Mouse (Mus musculus) ES-Bruce4 (cell line): ENCODE data around the gene Mpzl1. TPM values are rescaled to one million over a fixed set of nuclear protein-coding genes. Genes with fewer than 3 reads are reported as not detected.
"Not testable (repeated sequence)": the region's sequence is repeated elsewhere in the genome, so short reads cannot be mapped to it uniquely, and the experiment has no call there.

Experiments used
- H3K27ac ChIP-seq: 2 replicates; pipeline ENCODE4 v1.5.1; 2012; ENCODE audit warnings: low read length, inconsistent platforms; ENCODE audit not compliant: insufficient read depth
- H3K27me3 ChIP-seq: 2 replicates; pipeline ENCODE4 v1.6.1; 2012; ENCODE audit warnings: mild to moderate bottlenecking, low read length, inconsistent platforms; ENCODE audit not compliant: control insufficient read depth, poor library complexity, insufficient read depth, severe bottlenecking
- H3K36me3 ChIP-seq: 2 replicates; pipeline ENCODE4 v1.6.1; 2012; ENCODE audit warnings: inconsistent platforms, mild to moderate bottlenecking, low read length, moderate library complexity; ENCODE audit not compliant: control insufficient read depth, poor library complexity, insufficient read depth, severe bottlenecking
- H3K4me1 ChIP-seq: one replicate; pipeline ENCODE4 v1.8.1; 2011; ENCODE audit warnings: low read length; ENCODE audit not compliant: control insufficient read depth, insufficient read depth
- H3K4me3 ChIP-seq: 2 replicates; pipeline ENCODE4 v1.5.1; 2011; ENCODE audit warnings: low read depth, mild to moderate bottlenecking, low read length
- H3K9ac ChIP-seq: 2 replicates; pipeline ENCODE4 v1.6.1; 2012; ENCODE audit warnings: low read depth, mild to moderate bottlenecking, inconsistent platforms; ENCODE audit not compliant: poor library complexity, severe bottlenecking
- H3K9me3 ChIP-seq: replicated peaks from 2 replicates; pipeline ENCODE4 v1.6.1; 2012; ENCODE audit warnings: mild to moderate bottlenecking, low read length, inconsistent platforms; ENCODE audit not compliant: control insufficient read depth, poor library complexity, insufficient read depth, severe bottlenecking
- CTCF ChIP-seq: IDR thresholded peaks from one replicate; pipeline ENCODE4 v1.8.1; 2011; ENCODE audit warnings: low read depth, low read length
- EP300 ChIP-seq: IDR thresholded peaks from 2 replicates; pipeline ENCODE4 v1.6.1; 2011; ENCODE audit warnings: low read depth, low read length; ENCODE audit not compliant: insufficient read depth
- POLR2A ChIP-seq: IDR thresholded peaks from one replicate; pipeline ENCODE4 v1.8.1; 2011; ENCODE audit warnings: low read length; ENCODE audit not compliant: insufficient read depth
- polyA plus RNA-seq: library from polyadenylated mRNA; stranded (reverse); fragments of >200 nt; gene quantifications from 2 replicates; pipeline ENCODE4 v1.2.4, GENCODE M21; 2011; ENCODE audit warnings: low read depth; ENCODE audit not compliant: missing spikeins, insufficient read depth, insufficient read length

The Mpzl1 gene
- polyA plus RNA-seq = 119 and 122 TPM in 2 replicates

GRCm38 (mm10) chr1:165634151-165634884 lies at the start of gene Mpzl1:
Gene Mpzl1 (minus strand): TSS chr1:165634538.
- Histone ChIP-seq H3K36me3 (no peaks in the 10 kb centered on the region), H3K9ac (peak within 1 kb of the TSS; percentile 74), H3K4me3 (peak within 1 kb of the TSS; percentile 81), H3K27ac (peak within 1 kb of the TSS; percentile 82), H3K27me3 (no peaks in the 10 kb centered on the region), H3K9me3 (no peaks in the 10 kb centered on the region), H3K4me1 (peaks cover 5% of the 10 kb centered on the region)
- TF ChIP-seq EP300 (no peak), CTCF (no peak), POLR2A (peak; percentile 86)

DNA sequence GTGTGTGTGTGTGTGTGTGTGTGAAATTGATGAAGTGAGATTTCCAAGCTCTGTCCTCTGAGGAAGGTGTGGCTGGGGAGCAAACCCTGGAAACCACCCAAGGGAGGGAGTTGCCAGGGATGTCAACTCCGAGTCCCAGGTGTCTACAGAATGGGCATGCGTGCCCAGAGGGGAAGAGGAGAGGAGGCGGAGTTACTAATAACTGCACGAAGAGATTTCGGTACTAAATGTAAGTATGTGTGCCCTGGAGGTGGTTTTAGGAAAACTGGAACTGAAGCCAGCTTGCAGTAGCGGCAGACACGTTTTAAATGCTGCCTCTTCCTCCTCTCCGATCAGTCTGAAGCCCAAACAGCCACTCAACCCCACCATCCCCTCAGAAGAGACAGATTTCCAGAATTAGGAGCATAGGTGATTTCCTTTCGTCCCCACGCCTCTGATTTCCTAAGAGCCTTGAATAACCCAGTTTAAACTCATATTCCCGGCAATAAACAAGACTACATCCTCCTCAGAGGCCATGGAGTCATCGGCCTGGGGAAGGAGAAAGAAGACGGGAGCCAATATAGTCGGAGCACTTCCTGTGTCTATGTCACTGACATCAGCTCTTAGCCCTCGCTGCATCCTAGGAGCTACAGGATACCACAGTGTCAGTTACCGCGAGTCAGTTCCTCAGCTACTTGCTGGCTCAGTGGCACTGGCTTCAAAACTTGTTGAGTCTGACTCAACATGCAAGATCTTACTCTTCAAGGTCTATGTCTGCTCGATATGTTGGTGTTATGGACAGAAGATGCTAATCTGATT lies 47.9 kb upstream of the Mpzl1 start:
- no peaks in the 10 kb centered on the region for H3K9me3 ChIP-seq
- H3K27me3 ChIP-seq = no peaks in the 10 kb centered on the region
- H3K9ac ChIP-seq = no peak overlapping the region
- TF ChIP-seq CTCF (no peak), POLR2A (no peak), EP300 (no peak)
- no peaks in the 10 kb centered on the region for H3K4me1 ChIP-seq
- H3K36me3 ChIP-seq = no peaks in the 10 kb centered on the region
- no peak overlapping the region for H3K27ac ChIP-seq
- no peak overlapping the region for H3K4me3 ChIP-seq

GRCm38 (mm10) chr1:165681045-165681794 lies 46.9 kb upstream of the Mpzl1 start:
- H3K27ac ChIP-seq = no peak overlapping the region
- TF ChIP-seq POLR2A (no peak), CTCF (no peak)
- H3K27me3 ChIP-seq = no peaks in the 10 kb centered on the region

DNA sequence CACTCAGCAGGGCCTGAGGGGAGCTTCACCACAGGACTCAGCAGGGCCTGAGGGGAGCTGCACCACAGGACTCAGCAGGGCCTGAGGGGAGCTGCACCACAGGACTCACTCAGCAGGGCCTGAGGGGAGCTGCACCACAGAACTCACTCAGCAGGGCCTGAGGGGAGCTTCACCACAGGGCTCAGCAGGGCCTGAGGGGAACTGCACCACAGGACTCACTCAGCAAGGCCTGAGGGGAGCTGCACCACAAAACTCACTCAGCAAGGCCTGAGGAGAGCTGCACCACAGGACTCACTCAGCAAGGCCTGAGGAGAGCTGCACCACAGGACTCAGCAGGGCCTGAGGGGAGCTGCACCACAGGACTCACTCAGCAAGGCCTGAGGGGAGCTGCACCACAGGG lies 45.7 kb upstream of the Mpzl1 start:
- H3K27ac ChIP-seq, H3K4me1 ChIP-seq, H3K9ac ChIP-seq, H3K36me3 ChIP-seq, H3K27me3 ChIP-seq, H3K4me3 ChIP-seq, H3K9me3 ChIP-seq: not testable (repeated sequence)

More at GRCm38 (mm10) chr1:165681045-165681794, 46.9 kb upstream of the Mpzl1 start:
- H3K4me1 ChIP-seq = no peaks in the 10 kb centered on the region
- H3K9me3 ChIP-seq = no peaks in the 10 kb centered on the region
- no peaks in the 10 kb centered on the region for H3K36me3 ChIP-seq
- no peak overlapping the region for H3K9ac ChIP-seq
- H3K4me3 ChIP-seq = no peak overlapping the region

DNA sequence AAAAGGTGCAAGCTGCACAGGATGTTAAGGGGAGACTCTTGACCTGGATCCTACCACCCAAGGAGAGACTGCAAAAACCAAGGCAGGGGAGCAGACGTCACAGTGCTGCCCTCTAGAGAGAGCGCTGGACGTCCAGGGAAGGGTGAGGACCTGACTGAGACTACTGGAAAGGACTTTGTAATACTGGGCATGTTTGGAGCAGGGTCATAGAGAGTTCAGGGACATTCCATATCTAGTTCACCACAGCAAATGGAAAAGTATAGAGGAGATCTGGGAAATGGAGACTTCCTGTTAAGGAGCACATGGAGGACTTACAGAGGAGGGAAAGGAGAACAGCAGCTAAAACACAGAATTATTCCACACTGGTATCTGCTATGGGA lies 45.3 kb upstream of the Mpzl1 start:
- Histone ChIP-seq H3K4me3 (no peak overlapping the region), H3K36me3 (no peaks in the 10 kb centered on the region), H3K4me1 (no peaks in the 10 kb centered on the region), H3K27me3 (no peaks in the 10 kb centered on the region), H3K27ac (no peak overlapping the region), H3K9me3 (no peaks in the 10 kb centered on the region), H3K9ac (no peak overlapping the region)
- TF ChIP-seq EP300 = no peak
- TF ChIP-seq CTCF = peak; percentile 6
